Mouse (Mus musculus) common myeloid progenitor, adult 5-6 weeks (primary cell): Measurements from ENCODE around the gene Taar7f. TPM values are rescaled to one million over a fixed set of nuclear protein-coding genes. Genes with fewer than 3 reads are reported as not detected.

Source experiments
- total RNA-seq: library from RNA; stranded (forward); fragments of 200-1000, 187-1606 nt; gene quantifications from 2 replicates; pipeline ENCODE4 v1.2.3, GENCODE M21; 2017

Gene Taar7f
- total RNA-seq, 1 experiment from 2014 or later: not detected

Other genes starting within 250 kb of the Taar7f start
- not detected in 2 replicates for gene Vnn3, start 198.0 kb upstream of the Taar7f start, total RNA-seq
- gene Vnn1, start 154.8 kb upstream of the Taar7f start, total RNA-seq: not detected in 2 replicates
- not detected in 2 replicates for gene Taar1, start 129.2 kb upstream of the Taar7f start, total RNA-seq
- gene Taar2, start 110.9 kb upstream of the Taar7f start, total RNA-seq: not detected in 2 replicates
- not detected in 2 replicates for gene Taar3, start 100.0 kb upstream of the Taar7f start, total RNA-seq
- gene Taar4, start 89.0 kb upstream of the Taar7f start, total RNA-seq: not detected in 2 replicates
- not detected in 2 replicates for gene Taar5, start 78.8 kb upstream of the Taar7f start, total RNA-seq
- not detected in 2 replicates for gene Taar6, start 63.9 kb upstream of the Taar7f start, total RNA-seq
- not detected in 2 replicates for gene Taar7a, start 56.0 kb upstream of the Taar7f start, total RNA-seq
- gene Taar7b, start 49.6 kb upstream of the Taar7f start, total RNA-seq: not detected in 2 replicates
- gene Taar7d, start 22.3 kb upstream of the Taar7f start, total RNA-seq: not detected in 2 replicates
- gene Taar7e, start 11.9 kb upstream of the Taar7f start, total RNA-seq: not detected in 2 replicates
- gene Taar8a, start 27.0 kb downstream of the Taar7f start, total RNA-seq: not detected in 2 replicates
- not detected in 2 replicates for gene Taar8b, start 42.8 kb downstream of the Taar7f start, total RNA-seq
- gene Taar8c, start 52.4 kb downstream of the Taar7f start, total RNA-seq: not detected in 2 replicates
- gene Taar9, start 60.0 kb downstream of the Taar7f start, total RNA-seq: not detected in 2 replicates
- 38.6 and 44.5 TPM in 2 replicates for gene Stx7, start 99.8 kb downstream of the Taar7f start, total RNA-seq
- gene Moxd1, start 174.0 kb downstream of the Taar7f start, total RNA-seq: not detected in 2 replicates